Mouse (Mus musculus): ENCODE data around the gene Slc12a6. TPM values are rescaled to one million over a fixed set of nuclear protein-coding genes. Genes with fewer than 3 reads are reported as not detected.
"Not testable (repeated sequence)": the region's sequence is repeated elsewhere in the genome, so short reads cannot be mapped to it uniquely, and the experiment has no call there.

Gene Slc12a6
- polyA plus RNA-seq, 1 experiment from 2014 or later, result 19.2 TPM

DNA sequence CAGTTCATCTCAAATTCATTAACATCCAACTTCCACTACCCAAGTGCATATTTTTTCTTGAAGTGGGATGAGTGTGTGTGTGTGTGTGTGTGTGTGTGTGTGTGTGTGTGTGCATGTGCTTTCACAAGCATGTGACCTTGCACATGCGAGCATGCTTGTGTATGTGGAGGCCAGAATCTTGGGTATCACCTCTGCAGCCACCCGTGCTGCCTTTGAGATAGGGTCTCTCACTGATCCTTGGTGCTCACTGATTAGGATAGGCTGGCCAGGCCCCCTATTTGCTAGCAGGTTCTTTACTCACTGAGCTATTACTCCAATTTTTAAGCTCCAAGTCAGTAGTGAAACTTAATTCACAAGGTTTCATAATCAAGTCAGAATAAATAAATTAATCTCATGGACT, 7.3 kb downstream of the Slc12a6 start:
- 93% methylated on average over 2 of the region's 2 CpGs for WGBS
- Histone ChIP-seq H3K27me3 (ENCODE audit: control insufficient read depth, insufficient read depth, low read depth, low read length) (no peaks in the 10 kb centered on the region), H3K9me3 (replicated peaks; ENCODE audit: control insufficient read depth, low read length, poor library complexity, severe bottlenecking) (no peaks in the 10 kb centered on the region), H3K4me2 (ENCODE audit: low read length) (no peak overlapping the region), H3K27ac (ENCODE audit: low read length) (no peak overlapping the region), H3K36me3 (ENCODE audit: control insufficient read depth, insufficient read depth, low read length) (no peaks in the 10 kb centered on the region), H3K9ac (ENCODE audit: low read depth, low read length) (no peak overlapping the region), H3K4me3 (ENCODE audit: low read depth, low read length) (no peak overlapping the region), H3K4me1 (ENCODE audit: control insufficient read depth, insufficient read depth, low read length) (peaks cover 23% of the 10 kb centered on the region)
- ATAC-seq, result no peak

DNA sequence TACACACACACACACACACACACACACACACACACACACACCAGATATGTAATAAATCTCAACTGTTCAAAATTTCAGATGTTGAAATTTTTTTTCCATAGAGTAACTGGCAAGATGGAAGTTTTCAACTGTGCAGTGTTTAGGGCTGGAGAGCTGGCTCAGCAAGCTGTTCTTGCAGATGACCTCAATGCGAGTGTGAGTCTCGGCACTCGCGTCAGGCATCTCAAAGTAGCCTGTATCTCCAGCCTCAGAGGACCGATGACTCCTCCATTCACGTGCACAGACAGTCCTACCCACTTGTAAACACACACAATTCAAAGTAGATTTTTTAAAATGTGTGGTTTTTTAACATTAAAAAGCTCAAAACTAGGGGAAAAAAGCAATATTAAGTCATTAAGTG, 7.8 kb downstream of the Slc12a6 start:
- 90% methylated on average over 6 of the region's 6 CpGs for WGBS
- ATAC-seq, result no peak
- no peak overlapping the region for H3K4me2 ChIP-seq (ENCODE audit: low read length)
- H3K4me3 ChIP-seq (ENCODE audit: low read depth, low read length), result no peak overlapping the region
- H3K27me3 ChIP-seq (ENCODE audit: control insufficient read depth, insufficient read depth, low read depth, low read length), result no peaks in the 10 kb centered on the region
- H3K27ac ChIP-seq (ENCODE audit: low read length), result no peak overlapping the region
- H3K9me3 ChIP-seq (replicated peaks; ENCODE audit: control insufficient read depth, low read length, poor library complexity, severe bottlenecking), result no peaks in the 10 kb centered on the region
- H3K4me1 ChIP-seq (ENCODE audit: control insufficient read depth, insufficient read depth, low read length), result peaks cover 19% of the 10 kb centered on the region
- no peak overlapping the region for H3K9ac ChIP-seq (ENCODE audit: low read depth, low read length)
- no peaks in the 10 kb centered on the region for H3K36me3 ChIP-seq (ENCODE audit: control insufficient read depth, insufficient read depth, low read length)

DNA sequence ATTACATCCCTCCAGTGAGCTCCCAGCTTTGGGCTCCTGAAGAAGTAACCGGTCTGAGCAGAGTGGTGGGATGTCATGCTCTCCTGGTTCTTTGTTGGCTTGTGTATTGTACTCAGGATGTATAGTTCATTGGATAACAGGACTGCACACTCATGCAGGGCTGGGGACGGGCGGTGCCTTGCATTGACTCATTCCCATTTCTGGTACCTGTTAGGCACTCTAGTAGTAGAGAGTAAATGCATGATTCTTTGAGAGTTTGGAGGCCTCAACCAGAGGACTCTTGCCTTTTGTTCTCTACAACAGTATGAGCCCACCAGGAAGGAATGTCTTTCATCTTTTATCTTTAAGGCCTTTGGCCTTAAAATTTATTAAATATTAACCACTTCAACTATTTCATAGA, 11.2 kb downstream of the Slc12a6 start:
- no peak overlapping the region for H3K27ac ChIP-seq (ENCODE audit: low read length)
- no peak overlapping the region for H3K4me2 ChIP-seq (ENCODE audit: low read length)
- no peaks in the 10 kb centered on the region for H3K4me1 ChIP-seq (ENCODE audit: control insufficient read depth, insufficient read depth, low read length)
- no peak overlapping the region for H3K4me3 ChIP-seq (ENCODE audit: low read depth, low read length)
- H3K9ac ChIP-seq (ENCODE audit: low read depth, low read length), result no peak overlapping the region
- ATAC-seq, result no peak
- no peaks in the 10 kb centered on the region for H3K27me3 ChIP-seq (ENCODE audit: control insufficient read depth, insufficient read depth, low read depth, low read length)
- H3K36me3 ChIP-seq (ENCODE audit: control insufficient read depth, insufficient read depth, low read length), result no peaks in the 10 kb centered on the region
- H3K9me3 ChIP-seq (replicated peaks; ENCODE audit: control insufficient read depth, low read length, poor library complexity, severe bottlenecking), result no peaks in the 10 kb centered on the region
- WGBS, result 94% methylated on average over 3 of the region's 3 CpGs

DNA sequence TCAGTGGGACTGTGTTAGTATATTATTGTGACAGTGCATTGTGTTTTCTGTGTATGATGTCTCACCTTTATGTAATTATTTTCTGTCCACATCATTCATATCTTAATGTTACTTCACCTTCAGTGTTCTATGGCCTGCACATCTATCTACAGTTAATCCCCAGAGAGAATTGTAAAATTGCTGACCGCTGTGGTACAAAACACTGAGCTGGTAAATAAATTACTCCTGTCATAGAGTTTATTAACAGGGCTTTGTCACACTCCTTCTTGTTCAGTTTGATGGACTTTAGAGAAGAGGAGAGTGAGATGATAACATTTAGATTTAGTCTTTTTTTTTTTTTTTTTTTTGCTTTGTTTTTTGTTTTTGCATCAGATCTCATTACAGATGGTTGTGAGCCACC, 17.2 kb downstream of the Slc12a6 start:
- no peak overlapping the region for H3K4me3 ChIP-seq (ENCODE audit: low read depth, low read length)
- 93% methylated on average over 1 of the region's 1 CpGs for WGBS
- H3K36me3 ChIP-seq (ENCODE audit: control insufficient read depth, insufficient read depth, low read length), result no peaks in the 10 kb centered on the region
- H3K9ac ChIP-seq (ENCODE audit: low read depth, low read length), result no peak overlapping the region
- H3K4me1 ChIP-seq (ENCODE audit: control insufficient read depth, insufficient read depth, low read length), result peaks cover 10% of the 10 kb centered on the region
- no peak overlapping the region for H3K4me2 ChIP-seq (ENCODE audit: low read length)
- H3K9me3 ChIP-seq (replicated peaks; ENCODE audit: control insufficient read depth, low read length, poor library complexity, severe bottlenecking), result no peaks in the 10 kb centered on the region
- no peaks in the 10 kb centered on the region for H3K27me3 ChIP-seq (ENCODE audit: control insufficient read depth, insufficient read depth, low read depth, low read length)
- ATAC-seq, result no peak
- no peak overlapping the region for H3K27ac ChIP-seq (ENCODE audit: low read length)

- peak overlapping the region; percentile 85 for H3K4me2 ChIP-seq (ENCODE audit: low read length)
- no peaks in the 10 kb centered on the region for H3K36me3 ChIP-seq (ENCODE audit: control insufficient read depth, insufficient read depth, low read length)
- 0% methylated on average over 21 of the region's 21 CpGs for WGBS
- H3K9me3 ChIP-seq (replicated peaks; ENCODE audit: control insufficient read depth, low read length, poor library complexity, severe bottlenecking), result no peaks in the 10 kb centered on the region
- H3K27me3 ChIP-seq (ENCODE audit: control insufficient read depth, insufficient read depth, low read depth, low read length), result no peaks in the 10 kb centered on the region
- H3K9ac ChIP-seq (ENCODE audit: low read depth, low read length), result peak overlapping the region; percentile 58
- ATAC-seq, result peak; percentile 90
- peak overlapping the region; percentile 39 for H3K4me3 ChIP-seq (ENCODE audit: low read depth, low read length)
- peaks cover 10% of the 10 kb centered on the region for H3K4me1 ChIP-seq (ENCODE audit: control insufficient read depth, insufficient read depth, low read length)
- no peak overlapping the region for H3K27ac ChIP-seq (ENCODE audit: low read length)
Observed at GRCm38 (mm10) chr2:112284363-112285030, 18.9 kb downstream of the Slc12a6 start.

DNA sequence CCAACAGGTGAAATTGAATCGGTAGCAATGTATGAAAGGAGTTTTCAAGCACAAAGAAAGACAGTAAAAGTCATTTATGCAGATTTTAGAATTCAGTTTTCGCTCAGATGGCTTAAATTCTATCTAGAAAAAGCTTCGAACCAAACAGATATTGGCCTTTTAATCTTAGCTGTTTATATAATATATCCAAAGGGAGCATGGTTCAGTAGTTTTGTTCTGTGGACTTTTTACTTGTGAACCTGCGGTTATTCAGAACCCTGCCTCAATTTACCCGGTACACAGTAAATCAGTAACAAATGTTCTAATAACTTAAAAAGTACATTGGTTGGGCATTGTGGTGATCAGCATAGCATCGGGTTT, 19.4 kb downstream of the Slc12a6 start:
- 65% methylated on average over 6 of the region's 6 CpGs for WGBS
- no peaks in the 10 kb centered on the region for H3K9me3 ChIP-seq (replicated peaks; ENCODE audit: control insufficient read depth, low read length, poor library complexity, severe bottlenecking)
- no peak overlapping the region for H3K27ac ChIP-seq (ENCODE audit: low read length)
- H3K27me3 ChIP-seq (ENCODE audit: control insufficient read depth, insufficient read depth, low read depth, low read length), result no peaks in the 10 kb centered on the region
- H3K36me3 ChIP-seq (ENCODE audit: control insufficient read depth, insufficient read depth, low read length), result no peaks in the 10 kb centered on the region
- no peak overlapping the region; the same call in 1 of the 2 replicates for H3K9ac ChIP-seq (ENCODE audit: low read depth, low read length)
- peaks cover 10% of the 10 kb centered on the region for H3K4me1 ChIP-seq (ENCODE audit: control insufficient read depth, insufficient read depth, low read length)
- ATAC-seq, result no peak
- peak overlapping the region; percentile 39 for H3K4me3 ChIP-seq (ENCODE audit: low read depth, low read length)
- H3K4me2 ChIP-seq (ENCODE audit: low read length), result peak overlapping the region; percentile 85

DNA sequence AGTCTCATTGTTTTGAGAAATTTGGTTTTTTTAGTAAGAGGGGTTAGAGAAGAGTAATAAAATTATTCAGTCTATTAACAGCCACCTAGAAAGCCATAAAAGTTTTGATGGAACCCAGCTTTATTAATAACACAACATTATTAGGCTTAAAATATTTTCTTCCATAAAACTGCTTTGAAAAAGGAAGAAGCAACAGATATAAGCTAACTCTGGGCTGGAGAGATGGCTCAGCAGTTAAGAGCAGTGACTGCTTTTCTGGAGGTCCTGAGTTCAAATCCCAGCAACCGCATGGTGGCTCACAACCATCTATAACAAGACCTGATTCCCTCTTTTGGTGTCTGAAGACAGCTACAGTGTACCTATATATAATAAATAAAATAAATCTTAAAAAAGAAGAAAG, 20.4 kb downstream of the Slc12a6 start:
- not testable (repeated sequence) for H3K9ac ChIP-seq (ENCODE audit: low read depth, low read length); H3K36me3 ChIP-seq (ENCODE audit: control insufficient read depth, insufficient read depth, low read length); H3K4me2 ChIP-seq (ENCODE audit: low read length); H3K27me3 ChIP-seq (ENCODE audit: control insufficient read depth, insufficient read depth, low read depth, low read length); ATAC-seq; H3K9me3 ChIP-seq (replicated peaks; ENCODE audit: control insufficient read depth, low read length, poor library complexity, severe bottlenecking); H3K4me3 ChIP-seq (ENCODE audit: low read depth, low read length); H3K27ac ChIP-seq (ENCODE audit: low read length)
- peaks cover 10% of the 10 kb centered on the region for H3K4me1 ChIP-seq (ENCODE audit: control insufficient read depth, insufficient read depth, low read length)
- WGBS, result 91% methylated on average over 1 of the region's 1 CpGs

DNA sequence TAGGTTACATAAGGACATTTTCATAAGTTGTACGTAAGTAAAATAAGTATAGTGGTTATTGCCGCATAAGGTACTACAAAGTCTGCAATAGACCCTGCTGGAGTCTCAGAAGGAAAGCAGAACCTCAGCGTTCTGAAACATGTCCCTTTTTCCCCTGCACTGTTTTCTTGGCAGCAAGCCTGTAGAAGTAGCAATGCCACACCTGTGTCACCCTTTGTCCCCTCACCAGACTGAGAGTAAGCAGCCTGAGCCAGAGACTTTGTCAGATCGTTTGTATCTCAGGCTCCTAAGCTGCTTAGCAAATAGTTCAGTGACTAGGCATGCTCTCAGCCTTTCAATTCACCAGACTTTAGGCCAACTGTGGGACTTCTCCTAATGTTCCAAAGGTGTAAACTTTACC, 21.4 kb downstream of the Slc12a6 start:
- no peak overlapping the region for H3K27ac ChIP-seq (ENCODE audit: low read length)
- no peak overlapping the region for H3K4me3 ChIP-seq (ENCODE audit: low read depth, low read length)
- no peak for ATAC-seq
- no peaks in the 10 kb centered on the region for H3K27me3 ChIP-seq (ENCODE audit: control insufficient read depth, insufficient read depth, low read depth, low read length)
- no peak overlapping the region for H3K9ac ChIP-seq (ENCODE audit: low read depth, low read length)
- no peak overlapping the region for H3K4me2 ChIP-seq (ENCODE audit: low read length)
- WGBS, result 60% methylated on average over 4 of the region's 4 CpGs
- no peaks in the 10 kb centered on the region for H3K36me3 ChIP-seq (ENCODE audit: control insufficient read depth, insufficient read depth, low read length)
- H3K9me3 ChIP-seq (replicated peaks; ENCODE audit: control insufficient read depth, low read length, poor library complexity, severe bottlenecking), result no peaks in the 10 kb centered on the region
- H3K4me1 ChIP-seq (ENCODE audit: control insufficient read depth, insufficient read depth, low read length), result peaks cover 10% of the 10 kb centered on the region

DNA sequence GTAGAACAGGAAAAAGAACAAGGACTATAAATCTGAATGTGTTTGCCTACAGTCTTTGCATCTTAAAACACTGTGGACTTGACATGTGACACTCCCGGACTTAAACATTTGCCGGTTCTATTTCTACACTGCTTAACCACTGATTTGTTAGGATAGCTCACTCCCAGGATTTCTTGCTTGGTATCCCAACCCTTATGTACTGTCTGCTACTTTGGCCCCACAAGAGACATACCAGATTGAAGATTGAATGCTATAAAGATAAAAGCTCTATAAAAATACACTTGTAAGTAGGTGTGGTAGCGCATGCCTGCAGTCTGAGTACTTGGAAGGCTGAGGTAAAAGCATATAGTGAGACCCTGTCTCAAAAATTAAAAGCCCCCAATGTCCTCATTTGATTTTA, 23.9 kb downstream of the Slc12a6 start:
- 96% methylated on average over 3 of the region's 3 CpGs for WGBS
- no peak overlapping the region for H3K27ac ChIP-seq (ENCODE audit: low read length)

More for the DNA sequence above, 23.9 kb downstream of the Slc12a6 start:
- no peak overlapping the region for H3K9ac ChIP-seq (ENCODE audit: low read depth, low read length)
- H3K4me3 ChIP-seq (ENCODE audit: low read depth, low read length), result no peak overlapping the region
- no peaks in the 10 kb centered on the region for H3K36me3 ChIP-seq (ENCODE audit: control insufficient read depth, insufficient read depth, low read length)
- H3K4me1 ChIP-seq (ENCODE audit: control insufficient read depth, insufficient read depth, low read length), result peaks cover 4% of the 10 kb centered on the region
- no peak overlapping the region for H3K4me2 ChIP-seq (ENCODE audit: low read length)
- no peak for ATAC-seq
- no peaks in the 10 kb centered on the region for H3K27me3 ChIP-seq (ENCODE audit: control insufficient read depth, insufficient read depth, low read depth, low read length)
- H3K9me3 ChIP-seq (replicated peaks; ENCODE audit: control insufficient read depth, low read length, poor library complexity, severe bottlenecking), result no peaks in the 10 kb centered on the region

Data from midbrain, embryonic 16.5 days (tissue).